Mouse (Mus musculus) cerebellum, adult 9-11 months (tissue): ENCODE results near the gene Trpv6.

Experiments
- DNase-seq: peaks from one replicate; pipeline ENCODE4 v3.0.0; 2022

The Trpv6 gene

GRCm38 (mm10) chr6:41636178-41636577 lies at the start of gene Trpv6:
Trpv6 (minus strand) TSS chr6:41636405.
- DNase-seq, result no peak

DNA sequence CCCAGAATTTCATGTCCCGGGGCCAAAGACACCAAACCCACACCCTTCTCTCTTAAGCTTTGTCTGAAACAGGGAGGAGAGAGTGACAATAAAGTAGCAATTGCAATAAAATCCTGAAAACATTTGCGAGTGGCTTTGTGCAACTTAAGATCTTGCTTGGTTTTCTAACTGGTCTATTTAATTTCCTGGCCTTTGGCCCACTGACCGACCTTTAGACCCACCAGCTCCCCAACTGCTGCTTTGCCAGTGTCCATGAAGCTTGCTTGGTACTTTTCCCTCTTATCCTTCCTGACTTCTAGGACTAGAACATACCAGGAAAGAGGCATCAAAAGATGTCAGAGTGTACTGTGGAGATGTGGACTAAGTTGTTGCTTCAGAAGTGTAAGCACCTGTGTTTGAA lies 49.4 kb upstream of the Trpv6 start:
- DNase-seq, result no peak

DNA sequence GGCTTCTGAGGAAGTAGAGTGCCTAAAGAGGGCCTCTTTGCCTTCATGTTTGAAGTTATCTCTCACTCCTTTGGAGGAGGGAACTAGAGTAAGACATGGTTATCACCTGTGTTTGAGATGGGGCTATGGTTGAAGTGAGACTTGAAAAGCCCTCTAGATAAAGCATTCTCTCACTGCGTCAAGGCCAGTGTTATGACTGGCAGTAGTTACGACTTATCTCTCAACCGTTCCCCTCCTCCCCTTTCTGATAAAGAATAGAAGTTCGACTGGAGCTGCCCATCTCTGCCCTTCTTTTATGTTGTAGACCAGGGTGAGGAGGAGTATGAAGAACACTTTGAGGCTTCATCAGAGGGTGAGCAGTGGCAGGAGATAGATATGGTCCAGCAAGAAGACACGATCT lies 48.7 kb upstream of the Trpv6 start:
- DNase-seq, result no peak

DNA sequence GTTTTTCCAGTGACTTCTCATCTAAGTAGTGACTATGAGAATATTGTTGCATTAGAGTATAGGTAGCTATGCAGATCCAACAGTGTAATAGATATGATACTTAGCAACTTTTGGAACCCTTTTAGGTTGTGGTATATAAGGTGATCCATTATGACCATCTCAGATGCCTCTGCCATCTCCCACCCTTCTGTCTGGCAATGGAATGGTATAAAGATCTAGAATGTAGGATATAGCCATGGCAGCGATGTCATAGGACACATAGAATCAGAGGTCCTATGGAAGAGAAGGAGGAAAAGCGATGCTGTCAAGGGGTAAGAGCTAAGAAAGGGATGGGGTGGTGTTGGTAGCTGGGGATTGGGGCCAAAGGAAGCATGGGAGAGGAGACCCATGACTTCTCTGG lies 47.9 kb upstream of the Trpv6 start, which contains the start of gene Llcfc1:
Gene Llcfc1 (plus strand): TSS at position 301 of the 400 bp plus-strand sequence.
- no peak for DNase-seq

DNA sequence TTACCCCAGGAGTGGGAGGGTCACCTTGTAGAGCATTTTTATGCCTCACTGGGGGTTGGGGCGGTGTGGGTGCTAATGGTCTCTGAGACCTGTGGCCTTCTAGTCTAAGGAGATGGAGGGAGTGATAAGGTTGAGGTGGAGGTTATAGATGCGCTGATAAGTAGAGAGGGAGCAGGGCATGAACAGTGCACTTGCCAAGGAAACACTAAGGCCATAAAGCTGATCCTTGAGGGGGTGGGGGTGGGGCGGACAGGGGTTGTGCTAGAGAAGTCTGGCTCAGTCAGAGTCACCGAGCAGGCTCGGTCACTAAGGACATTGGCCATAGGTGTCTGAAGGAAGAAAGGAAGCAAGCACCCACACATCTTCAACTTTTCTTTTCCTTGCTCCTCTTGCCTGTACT lies 45.5 kb upstream of the Trpv6 start:
- no peak for DNase-seq

- no peak for DNase-seq
These were observed 44.5 kb upstream of the Trpv6 start, which contains the start of gene Trpv5 for GRCm38 (mm10) chr6:41680669-41681068. Trpv5 (minus strand) TSS chr6:41680769.

DNA sequence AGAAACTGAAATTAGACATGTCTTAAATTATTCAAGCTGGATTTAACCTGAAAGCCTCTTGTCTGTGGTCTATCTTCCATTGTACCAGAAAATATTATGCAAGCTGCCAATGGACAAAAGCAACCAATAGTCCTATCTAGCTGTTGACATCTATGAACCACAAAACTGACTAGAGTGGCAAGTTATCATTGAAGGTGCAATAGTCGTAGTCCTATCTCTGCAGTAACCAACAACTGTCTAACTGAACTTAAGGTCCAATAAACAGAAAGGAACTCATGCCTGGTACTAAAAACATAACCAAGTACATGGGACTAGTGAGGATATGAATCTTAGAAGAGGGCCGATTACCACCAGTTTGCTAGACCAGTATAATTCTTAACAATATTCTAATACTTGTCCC lies 40.3 kb upstream of the Trpv6 start:
- DNase-seq, result no peak

DNA sequence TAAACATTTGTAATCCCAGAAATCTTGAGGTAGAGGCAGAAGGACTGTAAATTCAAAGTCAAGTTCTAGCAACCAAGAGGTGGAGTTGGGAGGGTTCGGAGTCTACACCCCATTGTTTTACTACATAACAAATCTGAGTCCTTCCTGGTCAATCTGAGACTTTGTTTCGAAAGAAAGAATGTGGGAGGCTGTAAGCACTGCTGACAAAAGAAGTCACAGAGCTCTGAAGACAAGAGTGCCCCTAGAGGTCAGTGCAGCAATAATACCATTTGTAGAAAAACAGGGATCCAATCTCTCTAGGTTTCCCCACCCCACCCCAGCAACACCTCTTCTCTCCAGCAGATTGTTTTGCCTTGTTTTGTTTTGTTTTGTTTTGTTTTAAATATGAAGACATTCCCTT lies 26.1 kb upstream of the Trpv6 start:
- no peak for DNase-seq

GRCm38 (mm10) chr6:41658487-41658886 lies 22.3 kb upstream of the Trpv6 start:
- DNase-seq, result no peak

DNA sequence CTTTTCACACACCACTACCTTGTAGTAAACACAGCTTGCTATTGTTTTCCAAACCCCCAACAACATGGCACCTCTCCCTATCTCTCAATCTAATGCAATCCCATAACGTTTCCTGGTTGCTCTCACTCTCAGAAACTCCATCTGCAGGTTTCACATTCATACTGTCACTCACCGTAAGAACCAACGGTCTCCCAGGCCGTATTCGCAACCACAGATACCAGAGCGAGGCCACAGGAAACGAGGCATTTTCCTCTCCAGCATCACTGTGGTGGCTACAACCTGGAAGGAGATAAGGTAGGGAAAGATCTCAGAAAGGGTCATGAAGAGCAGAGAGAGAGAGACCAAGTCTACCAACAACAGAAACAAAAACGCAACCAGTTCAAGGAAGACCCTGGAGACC lies 18.4 kb upstream of the Trpv6 start:
- DNase-seq, result no peak

DNA sequence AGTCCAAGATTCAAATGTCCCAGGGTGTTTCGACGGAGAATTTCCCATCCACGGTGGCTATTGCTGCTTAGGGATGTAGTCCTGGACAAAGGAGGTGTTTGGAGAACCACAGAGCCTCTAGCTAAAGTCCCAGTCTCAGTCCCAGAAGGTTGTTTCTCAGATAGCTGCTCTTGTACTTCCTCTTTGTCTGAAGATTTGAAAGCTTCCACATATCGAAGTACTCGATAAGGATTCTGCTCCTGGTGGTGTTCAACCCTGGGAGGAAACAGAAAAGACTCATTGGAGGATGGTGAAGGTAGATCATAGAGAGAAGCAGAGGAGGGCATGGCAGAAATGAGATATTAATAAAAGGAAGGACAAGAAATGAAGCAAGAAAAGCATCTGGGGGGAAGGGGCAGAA lies 17.0 kb upstream of the Trpv6 start:
- DNase-seq, result no peak

DNA sequence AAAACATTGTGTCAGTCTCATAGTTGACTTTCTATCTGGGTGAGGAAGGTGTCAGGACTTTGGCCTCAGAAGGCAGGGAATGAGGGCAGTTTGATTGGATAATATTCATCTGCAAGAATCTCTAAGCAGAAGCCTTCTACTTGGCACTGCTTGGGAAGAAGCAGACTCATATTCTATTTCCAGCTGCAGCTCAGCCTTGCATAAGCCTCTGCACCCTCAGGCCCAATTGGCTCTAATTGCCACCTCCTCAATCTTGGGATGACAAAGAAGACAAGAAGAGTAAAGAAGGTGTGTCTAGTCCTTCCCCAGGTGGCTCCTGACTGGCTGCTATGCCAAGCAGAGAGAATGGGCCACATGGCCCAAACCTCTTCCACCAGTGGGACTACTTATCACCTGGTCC lies 10.5 kb upstream of the Trpv6 start:
- DNase-seq, result no peak

DNA sequence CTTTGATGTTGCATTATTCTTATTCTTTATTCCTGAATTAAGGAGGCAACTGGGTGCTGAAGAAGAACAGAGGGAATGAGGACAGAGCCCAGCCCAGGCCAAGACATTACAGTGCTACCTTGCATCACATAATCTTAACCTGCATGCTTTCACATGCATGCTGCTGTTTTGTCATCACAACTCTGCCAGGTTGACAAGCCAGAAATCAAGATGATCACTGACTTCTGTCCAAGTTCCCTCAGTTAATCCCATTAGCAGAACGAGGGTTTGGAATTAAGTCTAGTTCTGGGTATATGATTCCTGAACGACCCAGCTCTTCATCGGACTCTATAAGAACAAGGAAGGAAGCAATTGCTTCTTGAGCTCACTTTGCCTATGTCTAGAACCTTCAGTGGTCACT lies 10.0 kb upstream of the Trpv6 start:
- DNase-seq, result no peak

DNA sequence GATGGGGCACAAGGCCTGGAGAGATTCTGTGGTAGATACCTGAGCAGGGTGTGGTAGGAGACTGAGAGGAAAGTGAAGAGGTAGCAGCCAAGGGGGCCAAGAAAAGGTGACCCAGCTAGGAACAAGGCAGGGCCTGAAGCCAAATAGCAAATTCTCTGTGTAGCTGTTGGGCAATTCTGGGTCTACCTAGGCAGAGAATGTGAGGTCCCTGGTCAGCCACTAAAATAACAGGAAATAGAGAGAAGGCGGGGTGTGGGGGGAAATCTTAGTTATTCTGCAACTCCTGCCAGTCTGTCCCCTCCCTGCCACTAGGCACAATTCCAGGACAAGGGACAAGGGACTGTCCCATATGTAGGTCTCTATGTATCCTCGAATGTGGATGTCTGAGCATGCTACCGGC lies 7.0 kb upstream of the Trpv6 start:
- no peak for DNase-seq

GRCm38 (mm10) chr6:41642765-41643164 lies 6.6 kb upstream of the Trpv6 start:
- no peak for DNase-seq

DNA sequence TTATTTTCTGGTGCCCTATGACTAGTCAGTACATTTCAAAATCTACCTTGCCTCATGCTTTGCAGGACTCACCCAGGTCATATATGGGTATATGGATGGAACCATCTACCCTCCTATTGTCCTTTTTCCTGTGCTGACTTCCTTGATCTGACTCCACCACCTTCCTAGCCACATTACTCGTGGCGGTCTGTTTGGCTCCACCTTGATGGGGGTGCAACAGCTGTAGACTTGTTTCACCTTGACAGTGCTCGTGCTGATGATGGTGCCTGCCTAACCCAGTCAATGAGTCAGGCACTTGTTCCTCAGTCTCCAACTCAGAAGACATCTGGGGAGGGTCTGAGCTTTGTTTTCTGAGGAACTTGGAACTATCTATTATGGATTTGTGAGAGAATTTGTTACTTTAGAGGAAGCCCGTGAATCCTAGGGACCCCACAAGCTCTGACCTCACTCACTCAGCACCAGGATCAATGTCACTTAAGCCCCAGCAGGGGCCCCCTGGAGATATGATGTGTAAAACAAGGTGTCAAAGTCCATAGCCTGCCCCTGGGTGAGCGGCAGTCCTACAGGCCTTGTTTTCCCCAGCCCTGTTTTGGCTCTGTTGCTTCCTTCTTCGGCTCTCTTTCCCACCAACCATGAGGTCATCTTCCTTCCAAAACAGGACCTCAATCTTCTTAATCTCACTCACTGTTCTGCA lies 5.1 kb upstream of the Trpv6 start:
- DNase-seq, result no peak

GRCm38 (mm10) chr6:41640449-41640848 lies 4.2 kb upstream of the Trpv6 start:
- DNase-seq, result no peak

- no peak for DNase-seq
These were observed 1.8 kb upstream of the Trpv6 start for GRCm38 (mm10) chr6:41637927-41638506.

- no peak for DNase-seq
These were observed 1.2 kb upstream of the Trpv6 start for GRCm38 (mm10) chr6:41637393-41637792.

DNA sequence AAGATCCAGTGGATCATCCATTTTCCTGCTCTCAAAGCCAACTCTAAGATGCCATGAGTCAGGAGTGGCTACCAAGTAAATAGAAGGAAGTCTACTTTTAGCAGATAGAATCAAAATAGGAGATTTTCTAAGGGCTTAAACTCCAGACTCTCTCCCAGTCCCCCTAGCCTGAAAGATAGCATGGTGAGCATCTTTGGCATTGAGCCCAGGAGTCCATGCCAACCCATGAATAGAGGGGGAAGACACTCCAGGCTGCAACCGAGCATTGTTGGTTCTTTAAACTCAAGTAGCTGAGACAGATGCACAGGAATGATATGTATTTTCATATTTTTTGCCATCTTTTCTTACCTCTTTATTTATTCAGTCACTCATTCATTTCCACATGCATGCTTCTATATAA lies 994 bp downstream of the Trpv6 start:
- DNase-seq, result no peak

- DNase-seq, result no peak
These were observed 4.7 kb downstream of the Trpv6 start for GRCm38 (mm10) chr6:41631549-41631948.

DNA sequence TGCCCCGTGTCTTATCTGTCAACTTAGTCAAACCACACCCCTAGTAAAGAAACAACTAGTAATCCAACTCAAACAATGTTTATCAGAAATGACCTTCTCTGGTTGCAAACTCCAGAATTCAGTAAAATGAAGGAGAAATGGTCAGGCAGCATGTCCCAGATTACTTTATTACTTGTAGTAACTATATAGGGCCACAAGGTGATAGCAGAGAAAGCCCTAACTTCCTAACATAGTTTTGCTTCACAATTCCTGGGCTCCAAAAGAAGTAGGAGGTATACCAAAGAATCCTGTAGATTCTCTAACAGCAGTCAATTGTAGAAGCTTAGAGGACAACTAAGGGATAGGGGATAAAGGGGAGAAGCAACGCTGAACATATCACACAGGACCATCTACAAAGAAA lies 5.4 kb downstream of the Trpv6 start:
- DNase-seq, result no peak

GRCm38 (mm10) chr6:41628180-41628579 lies 8.0 kb downstream of the Trpv6 start:
- DNase-seq, result no peak

DNA sequence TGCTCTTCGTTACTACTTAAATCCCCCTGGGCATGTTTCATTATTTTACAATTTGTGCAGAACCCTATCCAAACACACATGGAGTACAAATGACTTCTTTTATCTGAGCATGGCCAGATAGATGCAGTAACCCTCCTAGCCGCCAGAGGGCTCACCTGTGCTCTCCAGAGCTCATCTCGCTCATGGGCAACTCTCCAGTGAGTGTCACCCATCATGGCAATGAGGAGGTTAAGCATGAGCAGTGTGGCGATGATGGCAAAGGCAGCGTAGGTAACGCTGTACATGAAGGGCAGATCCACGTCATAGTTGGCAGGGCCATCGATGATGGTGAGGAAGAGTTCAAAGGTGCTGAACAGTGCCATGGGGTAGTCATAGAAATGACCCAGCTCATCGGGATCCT lies 13.5 kb downstream of the Trpv6 start:
- no peak for DNase-seq
